ENCODE assay signal across 28 mouse cellular contexts in the genomic region with DNA sequence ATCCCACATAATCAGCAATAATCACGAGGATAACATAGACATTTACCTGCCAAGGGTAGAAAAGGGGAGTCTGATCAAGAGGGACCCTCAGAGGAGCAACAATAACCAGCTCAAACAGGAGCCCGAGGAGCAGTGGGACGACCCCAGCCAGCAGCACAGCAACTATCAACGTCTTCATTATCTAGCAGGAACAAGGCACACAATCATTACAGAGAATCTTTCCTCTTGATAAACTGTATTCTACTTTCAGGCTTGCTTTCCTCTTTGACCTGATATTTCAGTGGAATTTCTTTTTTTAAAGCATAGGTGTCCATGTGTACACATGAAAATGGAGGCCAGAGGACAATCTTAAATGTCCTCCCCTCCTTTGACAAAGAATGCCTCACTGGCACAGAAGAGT. TPM values are rescaled to one million over a fixed set of nuclear protein-coding genes. Genes with fewer than 3 reads are reported as not detected.
"Had no signal": no experiment of that assay in that cellular context is flagged by ENCODE, and none has a peak within 500 bp of the region (broad histone marks: within the 10 kb centered on the region; RNA-seq: fewer than 3 reads in every experiment).

No protein-coding gene starts in this region.

- H3K27ac ChIP-seq: embryonic facial prominence, embryonic 10.5 days; embryonic facial prominence, embryonic 12.5 days; embryonic facial prominence, embryonic 13.5 days; embryonic facial prominence, embryonic 15.5 days; forebrain, embryonic 10.5 days; forebrain, embryonic 12.5 days; forebrain, embryonic 13.5 days; forebrain, embryonic 15.5 days; gastrocnemius, adult 2 months; heart, adult 2 months; heart, embryonic 10.5 days had no signal

- H3K4me2 ChIP-seq: embryonic facial prominence, embryonic 12.5 days; embryonic facial prominence, embryonic 13.5 days; embryonic facial prominence, embryonic 15.5 days; forebrain, embryonic 12.5 days; forebrain, embryonic 13.5 days; forebrain, embryonic 15.5 days had no signal

- H3K4me3 ChIP-seq: embryonic facial prominence, embryonic 10.5 days; embryonic facial prominence, embryonic 12.5 days; embryonic facial prominence, embryonic 13.5 days; embryonic facial prominence, embryonic 15.5 days; erythroblast, embryonic 14.5 days; forebrain, embryonic 10.5 days; forebrain, embryonic 12.5 days; forebrain, embryonic 13.5 days; forebrain, embryonic 15.5 days; gastrocnemius, adult 2 months; heart, adult 2 months; heart, embryonic 10.5 days had no signal

- ATAC-seq: forebrain, embryonic 13.5 days; forebrain, embryonic 14.5 days; forebrain, embryonic 15.5 days; forebrain, postnatal 0 days had no signal

- H3K9me3 ChIP-seq: embryonic facial prominence, embryonic 10.5 days; embryonic facial prominence, embryonic 12.5 days; embryonic facial prominence, embryonic 13.5 days; embryonic facial prominence, embryonic 15.5 days; forebrain, embryonic 10.5 days; forebrain, embryonic 12.5 days; forebrain, embryonic 13.5 days; forebrain, embryonic 15.5 days; heart, embryonic 10.5 days had no signal

- DNase-seq: cerebellum, adult 9-10 months; cerebellum, adult 9-11 months; cerebellum, postnatal 10 days; cerebellum, postnatal 14 days; cerebellum, postnatal 25 days; cerebellum, postnatal 36 days; embryo, embryonic 11 days; forebrain, postnatal 0 days; gastrocnemius, adult 2 months; gastrocnemius, postnatal 10 days; gastrocnemius, postnatal 14 days; gastrocnemius, postnatal 25 days; gastrocnemius, postnatal 36 days; heart, adult 18-20 months; heart, adult 2 months had no signal

- H3K9ac ChIP-seq: embryonic facial prominence, embryonic 12.5 days; embryonic facial prominence, embryonic 13.5 days; embryonic facial prominence, embryonic 15.5 days; forebrain, embryonic 12.5 days; forebrain, embryonic 13.5 days; forebrain, embryonic 15.5 days; forebrain, postnatal 0 days had no signal

- H3K4me1 ChIP-seq: embryonic facial prominence, embryonic 10.5 days; embryonic facial prominence, embryonic 12.5 days; embryonic facial prominence, embryonic 13.5 days; embryonic facial prominence, embryonic 15.5 days; forebrain, embryonic 10.5 days; forebrain, embryonic 12.5 days; forebrain, embryonic 13.5 days; forebrain, embryonic 15.5 days; heart, embryonic 10.5 days had no signal

- H3K27me3 ChIP-seq: embryonic facial prominence, embryonic 12.5 days; embryonic facial prominence, embryonic 13.5 days; embryonic facial prominence, embryonic 15.5 days; forebrain, embryonic 12.5 days; forebrain, embryonic 13.5 days; forebrain, embryonic 15.5 days had no signal

RNA-seq across cellular contexts. Expression of a gene that starts 16.0 kb away (rescaled TPM):
- total RNA-seq: gastrocnemius, adult 18-20 months; gastrocnemius, adult 2 months; gastrocnemius, adult 8-10 months; gastrocnemius, postnatal 25 days; heart, adult 18-20 months; heart, adult 2 months had no signal
